Mouse (Mus musculus) MEL-GATA-1-ER (cell line): ENCODE data around the gene Scyl1.

ENCODE experiments used
- DNase-seq: peaks from one replicate; pipeline ENCODE4 v3.0.0-alpha.2; 2012; ENCODE audit warnings: low read depth; ENCODE audit errors: extremely low read depth

Gene Scyl1

GRCm38 (mm10) chr19:5787920-5788319 is 16.7 kb upstream of the Scyl1 start:
- no peak for DNase-seq

- peak; percentile 90 for DNase-seq
These were observed 16.0 kb upstream of the Scyl1 start for GRCm38 (mm10) chr19:5787128-5787635.

- DNase-seq = peak; percentile 85
These were observed 15.4 kb upstream of the Scyl1 start for GRCm38 (mm10) chr19:5786441-5787114.

GRCm38 (mm10) chr19:5784958-5785577 is 13.8 kb upstream of the Scyl1 start:
- no peak for DNase-seq

GRCm38 (mm10) chr19:5782121-5782520 is 10.9 kb upstream of the Scyl1 start:
- DNase-seq = no peak

- no peak for DNase-seq
These were observed 10.3 kb upstream of the Scyl1 start for GRCm38 (mm10) chr19:5781532-5781931.

- no peak for DNase-seq
These were observed 9.0 kb upstream of the Scyl1 start for GRCm38 (mm10) chr19:5780203-5780602.

GRCm38 (mm10) chr19:5778312-5778711 is 7.1 kb upstream of the Scyl1 start:
- DNase-seq = no peak

- DNase-seq = no peak
These were observed 6.3 kb upstream of the Scyl1 start for GRCm38 (mm10) chr19:5777387-5778032.

- no peak for DNase-seq
These were observed 908 bp downstream of the Scyl1 start for GRCm38 (mm10) chr19:5770311-5770710.

- no peak for DNase-seq
These were observed 3.9 kb downstream of the Scyl1 start for GRCm38 (mm10) chr19:5767271-5767670.

GRCm38 (mm10) chr19:5763163-5763562 is 8.1 kb downstream of the Scyl1 start:
- no peak for DNase-seq

GRCm38 (mm10) chr19:5758878-5759403 is 12.3 kb downstream of the Scyl1 start:
- no peak for DNase-seq

GRCm38 (mm10) chr19:5756991-5757636 is 14.1 kb downstream of the Scyl1 start:
- no peak for DNase-seq

- no peak for DNase-seq
These were observed 14.8 kb downstream of the Scyl1 start for GRCm38 (mm10) chr19:5756321-5756985.

- DNase-seq = no peak
These were observed 19.5 kb downstream of the Scyl1 start for GRCm38 (mm10) chr19:5751742-5752141.

GRCm38 (mm10) chr19:5750951-5751350 is 20.3 kb downstream of the Scyl1 start:
- no peak for DNase-seq

GRCm38 (mm10) chr19:5749476-5749875 is 21.7 kb downstream of the Scyl1 start:
- no peak for DNase-seq

- DNase-seq = no peak
These were observed 24.3 kb downstream of the Scyl1 start for GRCm38 (mm10) chr19:5746907-5747363.

- DNase-seq = no peak
These were observed 25.2 kb downstream of the Scyl1 start for GRCm38 (mm10) chr19:5745756-5746710.
